Mouse (Mus musculus) heart, adult 11 months (tissue): ENCODE measurements around the gene Aurkb.
A peak's percentile ranks its signal among the peaks of the same experiment; 100 is the strongest.

Source experiments
- DNase-seq: peaks from one replicate; pipeline ENCODE4 v3.0.0; 2022

The Aurkb gene

DNA sequence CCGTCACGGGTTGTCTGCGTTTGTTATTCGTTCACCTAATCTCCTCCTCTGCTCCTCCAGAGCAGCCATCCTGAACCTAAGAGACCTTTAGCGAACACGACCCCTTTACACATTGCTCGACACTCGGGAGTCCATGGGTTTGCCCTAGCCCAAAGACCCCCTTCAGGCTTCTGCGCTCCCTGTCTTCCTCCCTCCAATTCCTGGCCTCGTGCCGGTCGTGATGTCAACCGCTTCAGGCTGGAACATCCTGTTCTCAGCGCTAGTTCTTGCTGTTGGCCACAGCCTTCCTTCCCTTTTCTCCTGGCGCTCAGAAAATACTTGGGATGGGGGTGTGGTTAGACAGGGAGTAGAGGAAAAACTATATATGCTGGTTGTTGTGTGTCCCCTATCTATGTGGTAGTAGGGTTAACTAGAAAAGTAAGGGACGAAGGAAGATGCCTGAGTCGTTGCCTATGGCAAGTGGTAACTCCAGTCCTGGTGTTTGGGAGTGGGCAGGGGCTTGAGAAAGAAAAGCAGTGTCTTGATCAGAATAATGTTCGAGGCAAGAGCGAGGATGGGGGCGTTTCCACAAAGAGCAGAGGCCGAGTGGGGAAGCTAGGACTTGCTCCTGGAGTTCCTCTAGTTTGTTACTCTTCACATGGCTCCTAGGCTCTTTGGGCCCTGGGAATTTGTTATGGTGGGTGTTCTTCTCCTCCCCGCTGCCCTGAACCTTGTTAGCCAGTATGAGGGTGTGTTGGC, 53.9 kb downstream of the Aurkb start:
- peak; percentile 99 for DNase-seq

DNA sequence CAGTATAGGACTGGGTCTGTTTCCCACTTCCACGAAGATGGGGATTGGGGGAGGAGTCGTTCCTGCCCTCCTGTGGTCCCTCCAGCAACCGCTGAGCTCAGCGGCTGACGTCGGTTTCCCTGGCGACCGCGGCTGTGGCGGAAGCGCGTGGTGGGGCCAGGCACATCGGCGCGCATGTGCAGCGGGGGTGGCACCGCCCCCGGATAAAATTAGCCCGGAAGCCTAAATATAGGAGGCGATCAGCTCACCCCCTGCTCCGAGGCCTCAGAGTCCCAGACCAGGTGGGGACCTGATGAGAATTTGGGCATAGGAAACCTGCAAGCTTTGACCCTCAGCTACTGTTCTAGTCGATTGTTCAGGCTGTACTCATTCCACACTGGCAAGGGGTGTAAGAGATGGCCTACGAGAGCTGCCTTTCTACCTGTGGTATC, 54.5 kb downstream of the Aurkb start:
- peak; percentile 100 for DNase-seq

DNA sequence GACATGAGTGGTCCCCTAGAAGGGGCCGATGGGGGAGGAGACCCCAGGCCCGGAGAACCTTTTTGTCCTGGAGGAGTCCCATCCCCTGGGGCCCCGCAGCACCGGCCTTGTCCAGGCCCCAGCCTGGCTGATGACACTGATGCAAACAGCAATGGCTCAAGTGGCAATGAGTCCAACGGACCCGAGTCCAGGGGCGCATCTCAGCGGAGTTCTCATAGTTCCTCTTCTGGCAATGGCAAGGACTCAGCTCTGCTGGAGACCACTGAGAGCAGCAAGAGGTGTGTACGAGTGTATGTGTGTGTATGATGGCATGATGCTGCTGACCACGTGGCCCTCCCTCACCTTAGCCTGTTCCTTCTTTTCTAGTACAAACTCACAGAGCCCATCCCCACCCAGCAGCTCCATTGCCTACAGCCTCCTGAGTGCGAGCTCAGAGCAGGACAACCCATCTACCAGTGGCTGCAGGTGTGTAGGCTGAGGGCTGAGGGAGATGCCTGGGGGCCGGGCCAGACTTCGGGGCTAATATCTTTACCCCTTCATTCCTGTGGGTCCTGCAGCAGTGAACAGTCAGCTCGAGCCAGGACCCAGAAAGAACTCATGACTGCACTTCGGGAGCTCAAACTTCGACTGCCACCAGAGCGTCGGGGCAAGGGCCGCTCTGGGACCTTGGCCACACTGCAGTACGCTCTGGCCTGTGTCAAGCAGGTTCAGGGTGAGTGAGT, 55.4 kb downstream of the Aurkb start:
- peak; percentile 98 for DNase-seq
